Mouse (Mus musculus) WW6 (cell line): ENCODE measurements around the gene Platr17.
"Not testable (repeated sequence)": the region's sequence is repeated elsewhere in the genome, so short reads cannot be mapped to it uniquely, and the experiment has no call there.

Source experiments
- DNase-seq: peaks from one replicate; pipeline ENCODE4 v3.0.0-alpha.2; 2013; ENCODE audit warnings: low read depth, low spot score

Platr17 gene

DNA sequence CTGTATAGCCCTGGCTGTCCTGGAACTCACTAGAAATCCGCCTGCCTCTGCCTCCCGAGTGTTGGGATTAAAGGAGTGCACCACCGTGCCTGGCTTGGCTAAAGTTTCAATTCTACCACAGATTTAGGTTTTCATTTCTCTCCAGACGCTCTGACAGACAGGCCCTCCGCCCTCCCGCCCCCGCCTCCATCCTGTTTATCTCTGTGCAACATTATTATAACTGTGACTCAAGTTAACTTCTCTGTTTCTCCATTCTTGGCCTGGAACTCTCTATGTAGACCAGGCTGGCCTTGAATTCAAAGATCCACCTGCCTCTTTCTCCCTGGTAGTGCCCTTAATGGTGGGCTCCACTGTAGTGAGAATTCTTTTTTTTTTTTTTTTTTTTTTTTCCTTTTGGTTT lies 2.4 kb upstream of the Platr17 start:
- no peak for DNase-seq

DNA sequence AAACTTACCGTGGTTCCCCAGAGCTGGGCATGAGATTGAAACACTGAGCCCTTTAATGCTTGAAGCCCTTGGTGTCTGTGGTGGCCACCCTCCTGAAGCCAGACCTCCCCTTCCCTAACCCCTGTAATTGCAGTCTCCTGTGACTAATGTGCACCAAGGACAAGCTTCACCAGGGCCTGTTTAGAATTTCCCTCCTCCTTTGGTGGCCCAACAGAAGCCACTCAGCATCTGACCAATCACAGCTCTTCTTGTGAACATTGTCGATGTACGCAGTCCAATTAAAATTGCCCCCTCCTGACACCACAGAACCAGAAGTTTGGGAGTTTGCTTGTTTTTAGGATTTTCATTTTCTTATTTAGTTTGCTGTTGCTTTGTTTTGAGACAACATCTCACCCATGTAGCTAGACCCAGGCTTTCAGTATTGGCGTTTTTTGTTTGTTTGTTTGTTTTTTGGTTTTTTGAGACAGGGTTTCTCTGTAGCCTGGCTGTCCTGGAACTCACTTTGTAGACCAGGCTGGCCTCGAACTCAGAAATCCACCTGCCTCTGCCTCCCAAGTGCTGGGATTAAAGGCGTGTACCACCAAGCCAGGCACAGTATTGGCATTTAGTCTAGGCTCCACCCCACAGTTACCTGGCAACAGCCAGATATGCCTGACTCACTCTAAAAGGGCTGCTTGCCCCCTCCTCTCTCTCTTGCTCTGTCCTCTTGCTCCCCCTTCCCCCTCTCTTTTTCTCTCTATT lies 854 bp upstream of the Platr17 start:
- not testable (repeated sequence) for DNase-seq

DNA sequence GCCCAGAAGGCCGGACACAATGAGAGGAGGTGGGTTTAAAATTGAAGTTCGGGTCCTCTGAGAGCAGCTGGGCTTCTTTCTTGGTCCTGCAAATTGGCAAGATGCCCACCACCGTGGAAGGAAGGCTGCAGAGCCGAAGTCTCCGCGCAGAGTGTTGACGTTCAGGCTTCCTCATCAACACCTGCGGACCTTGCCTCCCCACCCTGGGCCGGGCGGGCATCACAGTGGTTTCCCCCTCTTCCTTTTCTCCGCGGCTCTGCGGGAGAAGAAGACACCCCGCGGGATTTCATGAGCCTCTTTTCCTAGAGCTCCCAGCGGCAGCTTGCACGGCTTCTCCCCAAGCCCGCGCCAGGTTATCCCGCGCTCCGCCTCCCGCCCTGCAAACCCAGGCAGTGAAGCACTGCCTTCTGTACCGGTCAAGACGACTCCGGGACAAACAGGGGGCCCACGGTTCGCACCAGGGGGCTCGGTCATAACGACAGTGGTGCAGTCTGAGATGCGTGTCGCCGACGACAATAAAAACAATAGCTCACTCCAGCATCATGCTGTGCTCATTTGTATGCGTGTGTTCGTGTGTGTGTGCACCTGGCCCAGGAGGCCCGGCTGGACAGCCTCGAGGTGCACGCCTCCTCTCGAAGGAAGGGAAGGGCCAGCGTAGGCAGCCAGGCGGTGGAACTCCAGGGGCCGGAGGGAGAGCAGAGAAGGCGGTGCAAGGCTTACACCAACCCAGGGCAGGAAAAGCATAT lies 3.6 kb downstream of the Platr17 start:
- no peak for DNase-seq

DNA sequence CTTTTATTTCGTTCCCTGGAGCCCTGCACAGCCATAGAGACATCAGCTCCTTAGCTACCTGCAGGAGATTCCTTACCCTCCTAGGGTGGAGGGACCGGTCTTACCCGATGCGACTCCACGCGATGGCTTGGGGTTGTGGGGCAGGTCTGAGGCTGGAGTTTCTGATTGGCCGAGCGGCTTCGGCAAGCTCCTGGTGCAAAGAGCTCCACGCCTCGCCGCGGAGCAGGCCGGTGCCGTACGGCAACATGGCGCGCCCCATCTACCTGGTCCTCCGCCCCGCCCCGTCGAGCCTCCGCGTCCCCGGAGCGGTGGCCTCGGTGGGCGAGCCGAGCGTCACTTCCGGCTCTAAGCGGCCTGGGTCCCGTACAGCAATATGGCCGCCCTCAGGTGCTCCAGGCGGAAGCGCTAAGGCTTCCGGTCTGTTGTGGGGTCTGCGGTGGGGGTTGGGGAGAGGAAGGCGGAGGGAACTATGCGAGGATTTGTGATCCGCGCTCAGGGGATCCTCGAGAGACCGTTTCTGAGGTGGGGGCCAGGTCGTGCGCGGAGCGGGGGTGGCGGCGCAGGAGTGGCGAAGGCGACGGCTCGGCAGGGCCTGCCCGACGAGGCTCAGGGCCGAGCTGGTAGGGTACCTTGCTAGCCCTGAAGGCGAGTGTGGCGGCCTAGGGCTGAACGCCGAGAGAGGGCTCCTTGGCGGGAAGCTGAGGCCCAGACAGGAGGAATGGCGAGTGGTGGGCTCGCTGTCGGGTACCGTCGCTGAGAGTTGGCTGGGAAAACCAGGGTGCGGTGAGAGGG lies 4.3 kb downstream of the Platr17 start, which contains the start of gene Daxx:
Gene Daxx, plus strand, starts transcription at position 338 of the 792 bp plus-strand sequence.
- DNase-seq, result peak; percentile 98

DNA sequence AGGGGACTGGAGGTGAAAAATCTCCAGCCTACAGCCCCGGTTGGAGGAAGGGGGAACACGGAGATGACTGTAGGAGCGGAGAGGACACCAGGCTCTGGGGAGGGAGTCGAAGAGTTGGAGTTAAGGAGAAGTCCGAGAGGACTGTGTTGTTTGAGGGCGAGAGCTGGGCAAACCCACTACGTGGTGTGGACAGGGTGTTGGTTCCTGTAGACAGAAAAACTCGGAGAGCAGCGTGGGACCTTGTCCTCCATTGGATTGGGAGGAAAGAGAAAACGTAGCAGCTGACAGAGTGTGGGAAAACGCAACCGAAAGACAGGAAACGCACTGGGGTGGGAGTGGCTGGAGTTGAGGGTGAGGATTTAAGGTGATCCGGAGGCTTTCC lies 4.9 kb downstream of the Platr17 start:
- DNase-seq, result no peak

DNA sequence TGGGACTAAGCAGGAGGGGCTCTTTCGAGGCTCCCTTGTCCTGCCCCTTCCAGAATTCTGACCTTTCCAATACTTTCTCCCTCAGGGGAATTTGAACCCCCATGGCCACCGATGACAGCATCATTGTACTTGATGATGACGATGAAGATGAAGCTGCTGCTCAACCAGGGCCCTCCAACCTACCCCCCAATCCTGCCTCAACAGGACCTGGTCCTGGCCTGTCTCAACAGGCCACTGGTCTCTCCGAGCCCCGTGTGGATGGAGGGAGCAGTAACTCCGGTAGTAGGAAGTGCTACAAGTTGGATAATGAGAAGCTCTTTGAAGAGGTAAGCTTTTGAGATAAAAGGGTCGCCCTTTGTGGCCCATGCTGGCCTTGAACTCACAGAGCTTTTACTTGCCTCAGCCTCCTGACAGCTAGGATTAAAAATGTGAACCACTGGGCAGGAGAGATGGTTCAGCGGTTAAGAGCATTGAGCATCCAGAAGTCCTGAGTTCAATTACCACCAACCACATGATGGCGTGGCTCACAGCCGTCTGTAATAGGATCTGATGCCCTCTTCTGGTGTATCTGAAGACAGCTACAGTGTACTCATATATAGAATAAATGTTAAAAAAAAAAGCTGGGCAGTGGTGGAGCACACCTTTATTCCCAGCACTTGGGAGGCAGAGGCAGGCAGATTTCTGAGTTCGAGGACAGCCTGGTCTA lies 5.6 kb downstream of the Platr17 start:
- no peak for DNase-seq

DNA sequence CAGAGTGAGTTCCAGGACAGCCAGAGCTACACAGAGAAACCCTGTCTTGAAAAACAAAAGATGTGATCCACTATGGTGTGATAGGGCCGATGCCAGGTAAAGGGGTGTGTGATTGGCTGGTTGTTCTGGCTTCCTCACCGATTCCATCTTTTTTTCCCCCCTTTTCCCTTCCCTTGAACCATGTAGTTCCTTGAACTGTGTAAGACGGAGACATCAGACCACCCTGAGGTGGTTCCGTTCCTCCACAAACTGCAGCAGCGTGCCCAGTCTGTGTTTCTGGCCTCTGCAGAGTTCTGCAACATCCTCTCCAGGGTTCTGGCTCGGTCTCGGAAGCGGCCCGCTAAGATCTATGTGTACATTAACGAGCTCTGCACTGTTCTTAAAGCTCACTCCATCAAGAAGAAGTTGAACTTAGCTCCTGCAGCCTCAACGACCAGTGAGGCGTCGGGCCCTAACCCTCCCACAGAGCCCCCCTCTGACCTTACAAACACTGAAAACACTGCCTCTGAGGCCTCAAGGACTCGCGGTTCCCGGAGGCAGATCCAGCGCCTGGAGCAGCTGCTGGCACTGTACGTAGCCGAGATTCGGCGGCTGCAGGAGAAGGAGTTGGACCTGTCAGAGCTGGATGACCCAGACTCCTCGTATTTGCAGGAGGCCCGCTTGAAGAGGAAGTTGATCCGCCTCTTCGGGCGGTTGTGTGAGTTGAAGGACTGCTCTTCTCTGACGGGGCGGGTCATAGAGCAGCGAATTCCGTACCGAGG lies 6.3 kb downstream of the Platr17 start:
- no peak for DNase-seq

DNA sequence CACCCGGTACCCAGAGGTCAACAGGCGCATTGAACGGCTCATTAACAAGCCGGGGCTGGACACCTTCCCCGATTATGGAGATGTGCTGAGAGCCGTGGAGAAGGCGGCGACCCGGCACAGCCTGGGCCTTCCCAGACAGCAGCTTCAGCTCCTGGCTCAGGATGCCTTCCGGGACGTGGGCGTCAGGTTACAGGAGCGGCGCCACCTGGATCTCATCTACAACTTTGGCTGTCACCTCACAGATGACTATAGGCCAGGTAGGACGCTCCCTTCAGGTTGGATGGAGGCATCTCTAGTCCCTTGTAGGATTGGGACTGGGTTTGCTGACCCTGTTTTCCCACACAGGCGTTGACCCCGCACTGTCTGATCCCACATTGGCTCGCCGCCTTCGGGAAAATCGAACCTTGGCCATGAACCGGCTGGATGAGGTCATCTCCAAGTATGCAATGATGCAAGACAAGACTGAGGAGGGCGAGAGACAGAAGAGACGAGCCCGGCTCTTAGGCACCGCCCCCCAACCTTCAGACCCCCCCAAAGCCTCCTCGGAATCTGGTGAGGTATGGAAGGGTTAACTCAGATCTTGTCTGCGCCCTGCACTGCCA lies 7.0 kb downstream of the Platr17 start:
- DNase-seq, result no peak

DNA sequence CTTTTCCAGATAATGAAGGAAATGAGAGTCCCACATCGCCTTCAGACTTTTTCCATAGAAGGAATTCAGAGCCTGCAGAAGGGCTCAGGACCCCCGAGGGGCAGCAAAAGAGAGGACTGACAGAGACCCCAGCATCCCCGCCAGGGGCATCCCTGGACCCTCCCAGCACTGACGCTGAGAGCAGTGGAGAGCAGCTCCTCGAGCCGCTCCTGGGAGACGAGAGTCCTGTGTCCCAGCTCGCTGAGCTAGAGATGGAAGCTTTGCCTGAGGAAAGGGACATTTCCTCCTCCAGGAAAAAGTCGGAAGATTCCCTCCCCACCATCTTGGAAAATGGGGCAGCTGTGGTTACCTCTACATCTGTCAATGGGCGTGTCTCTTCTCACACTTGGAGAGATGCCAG lies 8.3 kb downstream of the Platr17 start:
- DNase-seq, result no peak

DNA sequence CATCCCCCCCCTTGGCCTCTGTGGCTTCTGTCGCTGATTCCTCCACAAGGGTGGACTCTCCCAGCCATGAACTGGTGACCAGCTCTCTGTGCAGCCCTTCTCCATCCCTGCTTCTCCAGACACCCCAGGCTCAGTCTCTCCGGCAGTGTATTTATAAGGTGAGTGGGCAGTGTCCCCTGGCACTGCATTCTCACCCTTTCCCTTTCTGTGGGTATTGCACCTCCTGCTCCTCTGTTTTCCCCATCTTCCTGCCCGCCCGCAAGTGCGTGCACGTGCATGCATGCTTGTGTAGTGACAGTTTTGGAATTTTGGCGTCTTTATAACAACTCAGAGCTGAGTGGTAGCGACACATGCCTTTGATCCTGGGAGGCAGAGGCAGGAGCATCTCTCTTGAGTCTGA lies 9.0 kb downstream of the Platr17 start:
- DNase-seq, result no peak

DNA sequence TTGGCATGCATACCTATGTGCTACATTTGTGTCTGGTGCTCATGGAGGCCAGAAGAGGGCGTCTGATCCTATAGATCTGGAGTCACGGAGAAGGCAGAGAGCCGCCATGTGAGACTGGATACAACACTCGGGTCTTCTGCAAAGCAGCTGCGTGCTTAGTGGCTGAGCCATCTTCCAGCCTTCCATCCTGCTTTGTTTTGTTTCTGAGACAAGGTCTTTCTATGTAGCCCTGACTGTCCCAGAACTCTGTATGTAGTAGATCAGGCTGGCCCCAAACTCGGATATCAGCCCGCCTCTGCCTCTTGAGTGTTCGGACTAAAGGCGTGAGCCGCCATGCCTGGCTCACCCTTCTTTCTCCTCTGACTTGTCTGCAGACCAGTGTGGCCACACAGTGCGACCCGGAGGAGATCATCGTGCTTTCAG lies 10.0 kb downstream of the Platr17 start:
- DNase-seq, result no peak

DNA sequence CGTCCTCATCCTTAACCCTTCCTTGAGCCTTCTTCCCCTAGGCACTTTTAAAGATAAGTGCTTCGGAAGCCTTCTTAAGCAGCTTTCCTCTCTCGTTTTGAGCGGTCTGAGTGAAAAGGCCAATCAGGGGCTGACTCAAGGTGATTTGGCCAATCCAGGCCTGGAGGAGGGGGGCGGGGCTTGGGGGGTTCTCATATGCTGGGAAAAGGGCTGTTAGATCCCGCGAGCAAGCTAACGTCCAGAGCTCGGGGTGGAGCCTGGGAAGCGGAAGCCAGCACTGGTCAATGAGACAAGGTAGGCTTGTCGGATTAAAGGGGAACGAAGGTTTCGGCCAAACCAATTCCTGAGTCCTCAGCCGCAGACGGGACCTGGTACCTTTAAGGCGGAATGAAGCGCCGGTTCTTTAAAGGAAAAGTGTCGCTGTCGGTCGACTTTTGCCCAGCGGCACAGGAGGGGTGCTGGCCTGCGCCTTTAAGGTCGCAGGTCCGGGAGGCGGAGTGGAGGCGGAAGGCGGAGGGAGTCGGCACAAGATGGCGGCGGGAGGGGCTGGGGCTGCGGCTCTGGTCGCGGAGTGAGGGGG lies 10.8 kb downstream of the Platr17 start, which contains the start of the genes Tapbp and Zbtb22:
Gene Tapbp, plus strand, starts transcription at position 229 of the 580 bp plus-strand sequence.
Gene Zbtb22, plus strand, starts transcription at position 234 of the 580 bp plus-strand sequence.
- peak; percentile 98 for DNase-seq

DNA sequence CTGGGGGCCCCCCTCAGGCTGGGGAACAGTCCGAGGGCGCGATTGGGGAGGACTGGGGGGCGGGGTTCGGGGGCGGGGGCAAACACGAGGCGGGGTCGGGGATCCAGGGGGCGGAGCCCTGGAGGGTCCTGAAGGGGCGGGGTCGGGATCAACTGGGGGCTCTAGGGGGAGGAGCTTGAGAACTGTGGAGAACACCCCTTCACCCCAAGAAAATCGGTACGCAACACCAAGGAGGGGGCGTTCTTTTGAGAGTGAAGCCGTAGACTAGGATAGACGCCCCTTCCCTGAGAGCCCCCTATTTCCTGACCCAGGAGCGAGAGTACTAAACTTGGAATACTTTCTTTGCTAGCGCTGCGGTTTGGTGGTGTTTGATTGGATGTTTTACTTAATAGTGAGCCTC lies 11.4 kb downstream of the Platr17 start:
- no peak for DNase-seq

DNA sequence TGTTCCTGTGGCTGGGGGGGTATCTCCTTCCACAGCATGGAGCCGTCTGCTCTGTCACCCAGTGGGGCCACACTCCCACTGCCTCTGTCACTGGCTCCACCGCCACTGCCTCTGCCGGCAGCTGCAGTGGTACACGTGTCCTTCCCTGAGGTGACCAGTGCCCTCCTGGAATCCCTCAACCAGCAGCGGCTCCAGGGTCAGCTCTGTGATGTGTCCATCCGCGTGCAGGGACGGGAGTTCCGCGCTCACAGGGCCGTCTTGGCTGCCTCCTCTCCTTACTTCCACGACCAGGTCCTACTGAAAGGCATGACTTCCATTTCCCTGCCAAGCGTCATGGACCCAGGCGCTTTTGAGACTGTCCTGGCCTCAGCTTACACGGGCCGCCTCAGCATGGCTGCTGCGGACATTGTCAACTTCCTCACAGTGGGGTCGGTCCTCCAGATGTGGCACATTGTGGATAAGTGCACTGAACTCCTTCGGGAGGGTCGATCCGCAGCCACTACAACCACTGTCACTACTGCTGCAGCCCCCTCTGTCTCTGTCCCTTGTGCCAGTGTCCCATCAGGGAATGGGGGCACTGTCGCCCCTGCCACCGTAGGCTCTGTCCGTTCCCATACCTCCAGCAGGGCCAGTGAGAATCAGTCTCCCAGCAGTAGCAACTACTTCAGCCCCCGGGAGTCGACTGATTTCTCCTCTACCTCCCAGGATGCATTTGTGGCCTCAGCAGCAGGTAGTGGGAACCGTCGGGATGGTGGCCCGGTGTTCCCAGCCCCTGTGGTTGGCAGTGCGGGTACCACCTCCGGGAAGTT lies 12.1 kb downstream of the Platr17 start:
- no peak for DNase-seq

DNA sequence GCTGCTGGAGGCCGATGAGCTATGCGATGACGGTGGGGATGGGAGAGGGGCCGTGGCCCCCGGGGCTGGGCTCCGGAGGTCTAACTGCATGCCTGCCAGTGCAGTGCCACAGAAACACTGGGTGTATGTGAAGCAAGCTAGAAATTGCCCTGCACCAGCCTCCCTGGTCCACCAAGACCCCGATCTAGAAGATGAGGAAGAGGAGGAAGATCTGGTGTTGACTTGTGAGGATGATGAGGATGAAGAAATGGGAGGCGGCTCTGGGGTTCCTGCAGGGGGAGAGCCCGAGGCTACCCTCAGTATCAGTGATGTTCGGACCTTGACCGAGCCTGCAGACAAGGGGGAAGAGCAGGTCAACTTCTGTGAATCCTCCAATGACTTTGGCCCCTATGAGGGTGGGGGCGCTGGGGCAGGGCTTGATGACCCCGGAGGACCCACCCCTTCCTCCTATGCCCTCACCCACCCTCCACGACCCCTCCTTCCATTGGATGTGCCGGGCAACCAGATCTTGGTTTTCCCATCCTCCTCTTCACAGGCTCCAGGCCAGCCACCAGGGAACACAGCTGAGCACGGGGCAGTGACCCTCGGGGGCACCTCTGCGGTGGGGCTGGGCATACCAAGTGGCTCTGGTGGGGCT lies 12.8 kb downstream of the Platr17 start:
- no peak for DNase-seq

DNA sequence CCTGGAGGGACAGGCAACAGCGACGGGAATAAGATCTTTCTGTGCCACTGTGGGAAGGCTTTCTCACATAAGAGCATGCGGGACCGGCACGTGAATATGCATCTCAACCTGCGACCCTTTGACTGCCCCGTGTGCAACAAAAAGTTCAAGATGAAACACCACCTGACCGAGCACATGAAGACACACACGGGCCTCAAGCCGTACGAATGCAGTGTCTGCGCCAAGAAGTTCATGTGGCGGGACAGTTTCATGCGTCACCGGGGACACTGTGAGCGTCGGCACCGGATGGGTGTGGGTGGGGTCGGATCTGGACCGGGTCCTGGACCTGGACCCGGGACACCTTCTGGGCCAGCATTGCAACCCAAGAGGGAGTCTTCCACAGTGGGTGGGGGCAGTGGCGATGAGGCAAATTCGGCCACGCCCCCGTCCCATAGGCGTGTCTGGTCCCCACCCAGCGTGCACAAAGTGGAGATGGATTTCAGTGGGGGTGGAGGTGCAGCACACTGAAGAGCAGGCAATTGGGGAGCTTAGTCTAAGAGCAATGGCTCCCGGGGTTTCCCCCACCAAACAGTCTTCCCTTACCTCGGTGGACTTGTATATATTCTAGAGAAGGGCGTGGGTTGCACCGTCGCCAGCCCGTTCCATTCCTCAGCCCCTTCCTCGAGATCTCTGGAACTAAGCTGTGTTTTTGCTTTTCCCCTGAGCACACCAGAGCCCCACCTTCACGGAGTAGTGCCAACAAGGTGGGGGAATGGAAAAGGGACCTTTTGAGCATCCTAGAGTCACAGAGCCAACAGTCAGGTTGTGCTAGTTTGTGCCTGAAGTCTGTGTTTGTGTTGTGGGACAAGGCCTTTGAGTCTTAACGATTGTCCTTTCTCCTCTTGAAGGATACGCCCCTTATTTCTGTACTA lies 13.6 kb downstream of the Platr17 start:
- no peak for DNase-seq
